Mouse (Mus musculus) natural killer cell, adult 2 months (primary cell): ENCODE results near the gene Cotl1.

Source experiments
- DNase-seq, 2 experiments: peaks; one replicate each; pipeline ENCODE4 v3.0.0; 2022; ENCODE audit warnings: low spot score in 2 of 2

Cotl1 gene

GRCm38 (mm10) chr8:119838983-119839340, 1.4 kb downstream of the Cotl1 start:
- DNase-seq: no peak

- DNase-seq: peak; percentile 45 to 47
These were observed 2.0 kb downstream of the Cotl1 start for GRCm38 (mm10) chr8:119838100-119838982.

DNA sequence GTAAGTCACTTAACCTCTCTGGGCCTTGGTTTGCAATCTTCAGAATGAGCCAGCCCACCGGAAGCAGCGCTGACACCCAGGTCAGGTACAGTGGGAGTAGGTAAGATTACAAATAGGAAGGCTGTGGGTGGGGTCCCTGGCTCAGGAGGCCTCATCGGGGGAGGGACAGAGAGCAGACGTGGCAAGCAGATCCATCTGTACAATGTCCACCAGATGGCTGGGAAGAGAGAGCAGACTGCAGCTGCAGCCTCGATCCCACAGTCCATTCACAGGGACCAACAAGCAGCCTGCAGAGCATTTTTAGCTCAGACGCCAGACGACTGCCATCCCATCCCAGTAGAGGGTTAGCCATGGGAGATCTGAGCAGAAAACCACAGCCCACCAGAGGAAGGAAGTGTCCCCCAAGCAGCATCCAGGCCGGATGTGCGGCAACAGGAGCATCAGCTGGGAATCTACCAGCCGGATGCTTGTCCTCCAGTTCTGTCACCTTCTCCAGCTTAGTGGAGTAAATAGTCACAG, 2.7 kb downstream of the Cotl1 start:
- no peak for DNase-seq

GRCm38 (mm10) chr8:119836831-119837230, 3.5 kb downstream of the Cotl1 start:
- no peak for DNase-seq

- no peak for DNase-seq
These were observed 5.1 kb downstream of the Cotl1 start for GRCm38 (mm10) chr8:119835270-119835669.

GRCm38 (mm10) chr8:119834676-119835075, 5.7 kb downstream of the Cotl1 start:
- no peak for DNase-seq

- no peak for DNase-seq
These were observed 7.4 kb downstream of the Cotl1 start for GRCm38 (mm10) chr8:119832931-119833330.

DNA sequence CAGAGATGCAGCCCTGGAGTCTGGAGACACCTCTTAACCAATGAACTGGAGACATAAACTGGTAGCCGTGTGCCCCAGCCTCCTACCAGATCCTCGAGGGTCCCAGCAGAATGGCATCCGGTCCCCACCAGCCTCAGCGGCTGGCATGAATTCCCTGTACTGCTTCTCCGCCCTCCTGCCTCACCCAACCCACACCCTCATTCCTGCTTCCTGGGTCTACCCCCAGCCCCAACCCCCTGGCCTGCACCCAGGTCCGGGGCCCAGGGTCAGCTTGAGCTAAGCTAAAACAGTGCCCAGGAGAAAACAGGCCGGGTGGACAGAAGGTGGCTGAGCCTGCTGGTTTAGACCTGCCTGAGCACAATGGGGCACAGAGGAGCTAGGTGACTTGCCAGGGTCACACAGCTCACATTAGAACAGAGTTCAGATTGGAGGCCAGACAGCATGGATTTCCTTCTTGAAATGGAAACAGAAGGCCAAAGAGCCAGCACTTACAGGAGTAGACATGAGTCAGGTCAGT, 8.2 kb downstream of the Cotl1 start:
- DNase-seq: no peak

- no peak for DNase-seq
These were observed 8.9 kb downstream of the Cotl1 start for GRCm38 (mm10) chr8:119831336-119831995.

DNA sequence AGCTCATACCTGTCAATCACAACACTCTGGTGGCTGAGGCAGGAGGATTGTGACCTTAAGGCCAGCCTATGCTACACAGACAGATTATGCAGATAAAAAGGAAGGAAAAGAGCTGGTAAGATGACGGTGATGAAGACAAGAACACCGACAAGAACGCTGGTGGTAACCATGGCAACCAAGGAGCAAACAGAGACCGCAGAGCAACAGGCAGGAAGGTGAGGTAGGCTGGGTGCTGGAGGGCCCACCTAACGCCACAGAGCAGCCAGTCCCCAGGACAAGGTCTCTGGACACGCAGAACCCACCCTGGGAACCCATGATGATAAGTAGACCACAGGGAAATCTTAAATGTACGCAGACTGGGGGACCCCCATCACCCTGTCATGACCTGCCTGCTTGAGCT, 9.8 kb downstream of the Cotl1 start:
- DNase-seq: peak; percentile 78

- no peak for DNase-seq
These were observed 10.3 kb downstream of the Cotl1 start for GRCm38 (mm10) chr8:119829870-119830580.

DNA sequence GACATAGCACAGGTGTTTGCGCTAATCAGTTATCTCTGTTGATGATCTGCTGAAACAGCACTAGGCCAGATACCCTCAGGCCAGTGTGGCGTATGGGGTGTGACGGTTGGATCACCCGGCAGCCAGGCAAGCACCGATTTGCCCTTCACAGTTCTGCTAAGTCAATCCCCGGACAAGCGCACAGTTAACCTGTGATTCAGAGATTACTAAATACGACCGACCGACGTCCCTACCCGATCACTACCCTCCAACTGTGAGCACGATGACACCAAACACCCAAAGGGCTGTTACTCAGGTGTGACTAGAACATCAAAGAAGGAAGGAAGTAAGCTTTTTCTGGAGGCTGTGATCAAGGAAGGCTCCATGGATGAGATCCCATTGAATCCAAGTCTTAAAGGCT, 10.9 kb downstream of the Cotl1 start:
- DNase-seq: no peak

DNA sequence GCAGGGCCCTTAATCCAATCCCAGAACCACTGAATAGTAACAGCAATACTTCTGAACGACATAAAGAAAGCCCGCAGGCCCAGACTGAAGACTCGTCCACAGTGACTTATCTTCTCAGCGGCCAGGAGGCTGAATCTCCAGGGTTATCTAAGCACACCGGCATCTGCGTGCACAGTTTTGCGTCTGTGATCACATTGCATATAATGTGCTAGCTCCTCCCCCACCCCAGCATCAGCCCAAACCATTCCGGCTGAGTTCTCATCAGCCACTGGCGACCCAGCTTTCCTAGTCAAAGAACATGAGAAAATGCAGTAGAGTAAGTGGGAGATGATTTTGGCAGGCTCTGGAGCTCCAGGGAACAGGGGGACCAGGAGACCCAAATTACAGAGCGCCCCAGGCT, 11.3 kb downstream of the Cotl1 start:
- DNase-seq: no peak

GRCm38 (mm10) chr8:119827721-119828153, 12.6 kb downstream of the Cotl1 start:
- DNase-seq: no peak

- no peak for DNase-seq
These were observed 13.4 kb downstream of the Cotl1 start for GRCm38 (mm10) chr8:119826982-119827381.

DNA sequence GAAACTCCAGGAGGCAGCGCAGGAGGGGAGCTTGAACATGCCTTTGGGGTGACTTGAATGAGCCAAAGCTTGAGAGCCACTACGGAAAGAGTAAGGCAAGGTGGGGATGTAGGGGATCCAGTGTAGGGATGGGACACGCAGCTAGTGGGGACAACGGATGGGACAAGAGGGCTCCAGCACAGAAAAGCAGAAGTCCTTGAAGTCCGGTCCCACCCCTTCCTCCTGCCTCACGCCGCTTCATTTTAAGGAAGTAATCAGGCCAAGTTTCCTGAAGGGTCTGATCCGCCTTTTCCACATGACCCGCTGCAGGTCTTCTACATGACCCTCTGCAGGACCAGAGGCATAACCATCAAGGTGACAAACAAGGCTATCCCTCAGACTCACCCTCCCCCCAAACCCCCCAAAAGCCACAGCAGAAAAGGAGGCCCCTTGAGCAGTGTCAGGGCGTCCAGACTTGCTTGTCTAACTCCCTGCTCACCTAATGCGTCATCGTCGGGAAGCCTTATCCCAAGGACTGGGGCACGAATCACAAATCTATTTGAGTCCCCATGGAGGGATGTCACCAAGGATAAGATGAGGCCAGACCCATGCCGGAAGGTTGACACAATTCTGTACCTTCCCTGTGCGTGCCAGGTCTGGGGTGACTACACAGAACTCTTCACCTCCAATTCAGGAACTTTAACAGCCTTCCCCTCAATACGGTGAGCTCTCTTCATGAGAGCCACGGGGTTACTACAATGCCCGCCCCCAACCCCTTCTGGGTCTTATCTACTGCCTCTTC, 14.2 kb downstream of the Cotl1 start:
- DNase-seq: no peak

DNA sequence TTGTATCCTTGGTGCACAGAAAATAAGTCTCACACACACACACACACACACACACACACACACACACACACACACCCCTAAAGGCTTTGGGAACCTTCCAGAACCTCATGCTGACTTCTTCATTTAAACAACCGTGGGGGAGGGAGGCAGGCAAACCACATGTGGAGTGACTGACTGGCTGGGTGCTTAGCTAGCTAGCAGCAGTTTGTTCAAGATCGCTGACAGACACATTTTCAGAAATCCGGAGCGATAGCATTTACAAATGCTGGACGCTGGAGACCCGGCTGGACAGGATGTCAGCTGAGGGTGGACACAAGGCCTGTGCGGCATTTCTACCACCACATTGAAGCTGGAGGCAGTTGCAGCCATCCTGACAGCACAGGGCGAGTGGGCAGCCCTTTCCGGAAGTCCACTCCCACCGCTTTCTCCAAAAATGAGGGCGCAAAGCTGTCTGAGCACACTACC, 15.5 kb downstream of the Cotl1 start:
- DNase-seq: no peak

DNA sequence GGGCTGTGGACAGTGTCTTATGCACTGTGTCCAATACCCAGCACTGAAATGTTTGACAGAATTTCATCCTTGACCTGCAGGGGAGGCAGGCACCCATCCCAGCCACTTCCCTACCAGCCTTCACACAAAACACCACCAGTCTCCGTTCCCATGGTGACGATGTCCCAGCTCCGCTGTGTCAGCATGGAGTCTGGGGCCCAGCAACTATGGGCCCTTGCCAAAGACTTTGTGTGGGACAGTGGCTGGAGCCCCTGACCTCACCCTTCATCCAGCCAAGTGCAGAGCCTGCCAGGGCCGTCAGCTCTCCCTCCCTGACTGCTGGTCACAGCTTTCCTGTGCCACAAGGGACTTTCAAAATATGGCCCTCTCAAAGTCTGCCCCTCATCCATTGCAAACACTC, 16.2 kb downstream of the Cotl1 start:
- DNase-seq: no peak

GRCm38 (mm10) chr8:119823278-119823677, 17.1 kb downstream of the Cotl1 start:
- DNase-seq: no peak

DNA sequence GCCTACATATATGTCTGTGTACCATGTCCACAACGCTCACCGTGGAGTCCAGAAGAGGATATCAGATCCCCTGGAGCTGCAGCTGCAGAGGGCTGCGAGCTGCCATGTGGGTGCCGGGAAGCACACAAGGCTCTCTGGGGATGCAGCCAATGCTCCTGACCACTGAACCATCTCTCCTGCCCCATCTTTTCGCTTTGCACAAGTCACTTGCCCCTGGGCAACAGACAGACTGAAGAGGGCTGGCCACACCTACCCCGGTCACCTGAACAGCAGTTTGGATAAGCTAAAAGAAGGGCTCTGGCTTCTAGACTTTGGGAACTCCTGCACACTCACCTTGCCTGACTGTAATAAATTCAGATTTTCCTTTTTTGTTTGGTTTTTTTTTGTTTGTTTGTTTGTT, 18.7 kb downstream of the Cotl1 start:
- no peak for DNase-seq

DNA sequence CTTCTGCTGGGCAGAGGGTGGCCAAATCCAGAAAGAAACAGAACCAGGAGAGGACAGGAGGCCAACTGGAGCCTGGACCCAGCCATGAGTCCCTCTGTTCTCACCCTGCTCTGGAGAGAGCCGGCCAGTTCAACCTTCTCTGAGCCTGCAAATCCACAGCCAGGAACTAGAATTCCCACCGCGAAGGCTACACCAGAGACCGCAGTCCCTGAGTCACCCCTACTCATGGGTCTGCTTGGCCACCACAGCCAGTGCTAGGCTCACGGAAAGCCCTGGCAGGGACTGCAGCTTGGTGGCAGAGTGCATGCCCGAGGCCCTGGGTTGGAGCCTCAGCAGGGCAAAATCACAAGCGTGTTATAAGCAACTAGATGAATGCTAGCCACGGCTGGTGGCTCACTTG, 20.4 kb downstream of the Cotl1 start:
- no peak for DNase-seq
